Mouse (Mus musculus) forebrain, embryonic 16.5 days (tissue): ENCODE measurements around the gene 2810021J22Rik. TPM values are rescaled to one million over a fixed set of nuclear protein-coding genes. Genes with fewer than 3 reads are reported as not detected.

Experiments
- ATAC-seq: fragments of 200-750 bp; cut with Nextera tagmentation; 2 replicates; pipeline ENCODE4 v1.8.0; 2017; ENCODE audit warnings: mild to moderate bottlenecking, moderate library complexity
- H3K27ac ChIP-seq: fragments of 300-500 bp; sonication (generic); 2 replicates; pipeline ENCODE4 v1.5.1; 2014; ENCODE audit warnings: low read length, control low read depth
- H3K27me3 ChIP-seq: fragments of 300-500 bp; sonication (generic); replicated peaks from 2 replicates; pipeline ENCODE4 v1.6.1; 2014; ENCODE audit warnings: low read length; ENCODE audit not compliant: control insufficient read depth, insufficient read depth
- H3K36me3 ChIP-seq: fragments of 300-500 bp; sonication (generic); 2 replicates; pipeline ENCODE4 v1.6.1; 2014; ENCODE audit not compliant: control insufficient read depth, insufficient read depth
- H3K4me1 ChIP-seq: fragments of 300-500 bp; sonication (generic); replicated peaks from 2 replicates; pipeline ENCODE4 v1.6.1; 2014; ENCODE audit warnings: low read length; ENCODE audit not compliant: control insufficient read depth, insufficient read depth
- H3K4me2 ChIP-seq: fragments of 300-500 bp; sonication (generic); 2 replicates; pipeline ENCODE4 v1.6.1; 2014; ENCODE audit warnings: mild to moderate bottlenecking, low read length, control low read depth
- H3K4me3 ChIP-seq: fragments of 300-500 bp; sonication (generic); replicated peaks from 2 replicates; pipeline ENCODE4 v1.5.1; 2014; ENCODE audit warnings: mild to moderate bottlenecking, low read length, control low read depth
- H3K9ac ChIP-seq: fragments of 300-500 bp; sonication (generic); replicated peaks from 2 replicates; pipeline ENCODE4 v1.6.1; 2014; ENCODE audit warnings: low read depth, low read length, control low read depth
- H3K9me3 ChIP-seq: fragments of 300-500 bp; sonication (generic); 2 replicates; pipeline ENCODE4 v1.6.1; 2016; ENCODE audit warnings: low read length; ENCODE audit not compliant: control insufficient read depth
- WGBS: fragments of 180-500 bp; shearing (Covaris S2); extraction: QIAGEN DNeasy Blood & Tissue Kit; methylation state at CpG from one replicate; pipeline ENCODE4 v1.1.7; 2014; 5-methylcytosine and 5-hydroxymethylcytosine counted together
- polyA plus RNA-seq: library from polyadenylated mRNA; unstranded; fragments of >200 nt; fragmentation: Nextera tagmentation; extraction: Ambion mirVana; gene quantifications from 2 replicates; pipeline ENCODE4 v1.2.1, GENCODE M21; 2015

Gene 2810021J22Rik
- polyA plus RNA-seq, 1 experiment from 2014 or later, result 11.5 TPM

GRCm38 (mm10) chr11:58904838-58905237 lies 37.8 kb downstream of the 2810021J22Rik start:
- WGBS, result 46% methylated on average over 6 of the region's 6 CpGs
- peaks cover 8% of the 10 kb centered on the region for H3K4me1 ChIP-seq
- no peaks in the 10 kb centered on the region for H3K36me3 ChIP-seq
- H3K9ac ChIP-seq, result no peak overlapping the region
- H3K4me2 ChIP-seq, result no peak overlapping the region
- H3K27me3 ChIP-seq, result no peaks in the 10 kb centered on the region
- no peak for ATAC-seq
- no peaks in the 10 kb centered on the region for H3K9me3 ChIP-seq
- H3K4me3 ChIP-seq, result no peak overlapping the region
- no peak overlapping the region for H3K27ac ChIP-seq

GRCm38 (mm10) chr11:58913776-58914175 lies 46.8 kb downstream of the 2810021J22Rik start:
- WGBS, result 89% methylated on average over 1 of the region's 1 CpGs
- no peak overlapping the region for H3K27ac ChIP-seq
- H3K9ac ChIP-seq, result no peak overlapping the region
- no peaks in the 10 kb centered on the region for H3K36me3 ChIP-seq
- H3K9me3 ChIP-seq, result no peaks in the 10 kb centered on the region
- H3K4me2 ChIP-seq, result no peak overlapping the region
- H3K27me3 ChIP-seq, result 0 out of 2 replicates have a peak, but pooled peaks cover 3% of the 10 kb centered on the region
- ATAC-seq, result no peak
- H3K4me3 ChIP-seq, result no peak overlapping the region
- peaks cover 4% of the 10 kb centered on the region; the same call in 1 of the 2 replicates for H3K4me1 ChIP-seq

- Histone ChIP-seq H3K9ac (peak overlapping the region; percentile 38; the same call in 1 of the 2 replicates), H3K4me1 (peaks cover 4% of the 10 kb centered on the region; the same call in 1 of the 2 replicates), H3K27ac (no peak overlapping the region), H3K4me3 (peak overlapping the region; percentile 30), H3K9me3 (no peaks in the 10 kb centered on the region), H3K4me2 (peak overlapping the region; percentile 56), H3K36me3 (no peaks in the 10 kb centered on the region), H3K27me3 (0 out of 2 replicates have a peak, but pooled peaks cover 3% of the 10 kb centered on the region)
- 14% methylated on average over 17 of the region's 17 CpGs for WGBS
- peak; percentile 52 for ATAC-seq
Measured at GRCm38 (mm10) chr11:58914461-58915028, 47.5 kb downstream of the 2810021J22Rik start.

- ATAC-seq, result no peak
- 61% methylated on average over 14 of the region's 14 CpGs for WGBS
- Histone ChIP-seq H3K9me3 (no peaks in the 10 kb centered on the region), H3K4me2 (no peak overlapping the region), H3K27ac (no peak overlapping the region), H3K36me3 (no peaks in the 10 kb centered on the region), H3K4me1 (peaks cover 4% of the 10 kb centered on the region; the same call in 1 of the 2 replicates), H3K4me3 (no peak overlapping the region), H3K27me3 (0 out of 2 replicates have a peak, but pooled peaks cover 3% of the 10 kb centered on the region), H3K9ac (no peak overlapping the region)
Measured at GRCm38 (mm10) chr11:58916879-58917744, 50.1 kb downstream of the 2810021J22Rik start.

GRCm38 (mm10) chr11:58917745-58918366 lies 50.8 kb downstream of the 2810021J22Rik start, which contains the start of gene Btnl10:
Gene Btnl10 (plus strand): TSS chr11:58917908.
- 88% methylated on average over 12 of the region's 12 CpGs for WGBS
- H3K27me3 ChIP-seq, result 0 out of 2 replicates have a peak, but pooled peaks cover 3% of the 10 kb centered on the region
- H3K4me1 ChIP-seq, result peaks cover 4% of the 10 kb centered on the region; the same call in 1 of the 2 replicates
- no peaks in the 10 kb centered on the region for H3K36me3 ChIP-seq
- ATAC-seq, result no peak
- no peaks in the 10 kb centered on the region for H3K9me3 ChIP-seq
- H3K4me3 ChIP-seq, result no peak within 1 kb of the TSS
- H3K4me2 ChIP-seq, result no peak within 1 kb of the TSS
- H3K9ac ChIP-seq, result no peak within 1 kb of the TSS
- H3K27ac ChIP-seq, result no peak within 1 kb of the TSS

- H3K27me3 ChIP-seq, result 0 out of 2 replicates have a peak, but pooled peaks cover 3% of the 10 kb centered on the region
- H3K9me3 ChIP-seq, result no peaks in the 10 kb centered on the region
- ATAC-seq, result no peak
- H3K4me2 ChIP-seq, result no peak overlapping the region
- H3K4me3 ChIP-seq, result no peak overlapping the region
- H3K36me3 ChIP-seq, result no peaks in the 10 kb centered on the region
- 75% methylated on average over 5 of the region's 5 CpGs for WGBS
- no peak overlapping the region for H3K27ac ChIP-seq
- peaks cover 4% of the 10 kb centered on the region; the same call in 1 of the 2 replicates for H3K4me1 ChIP-seq
- H3K9ac ChIP-seq, result no peak overlapping the region
Measured at GRCm38 (mm10) chr11:58918759-58919158, 51.7 kb downstream of the 2810021J22Rik start.

- no peaks in the 10 kb centered on the region for H3K9me3 ChIP-seq
- ATAC-seq, result no peak
- WGBS, result 82% methylated on average over 9 of the region's 9 CpGs
Measured at GRCm38 (mm10) chr11:58922420-58922819, 55.4 kb downstream of the 2810021J22Rik start.

GRCm38 (mm10) chr11:58926651-58927050 lies 59.6 kb downstream of the 2810021J22Rik start:
- no peak overlapping the region for H3K4me2 ChIP-seq
- 84% methylated on average over 2 of the region's 3 CpGs for WGBS
- no peaks in the 10 kb centered on the region for H3K9me3 ChIP-seq
- H3K4me3 ChIP-seq, result no peak overlapping the region
- no peak overlapping the region for H3K27ac ChIP-seq
- H3K4me1 ChIP-seq, result peaks cover 7% of the 10 kb centered on the region; the same call in 1 of the 2 replicates
- peaks cover 1% of the 10 kb centered on the region; the same call in 1 of the 2 replicates for H3K36me3 ChIP-seq
- ATAC-seq, result no peak
- no peak overlapping the region for H3K9ac ChIP-seq
- no peaks in the 10 kb centered on the region for H3K27me3 ChIP-seq

More at GRCm38 (mm10) chr11:58922420-58922819, 55.4 kb downstream of the 2810021J22Rik start:
- Histone ChIP-seq H3K27ac (no peak overlapping the region), H3K4me2 (no peak overlapping the region), H3K4me3 (no peak overlapping the region), H3K27me3 (0 out of 2 replicates have a peak, but pooled peaks cover 3% of the 10 kb centered on the region), H3K9ac (no peak overlapping the region), H3K36me3 (no peaks in the 10 kb centered on the region), H3K4me1 (no peaks in the 10 kb centered on the region)

GRCm38 (mm10) chr11:58927053-58927452 lies 60.0 kb downstream of the 2810021J22Rik start:
- Histone ChIP-seq H3K4me1 (peaks cover 7% of the 10 kb centered on the region; the same call in 1 of the 2 replicates), H3K27ac (no peak overlapping the region), H3K4me3 (no peak overlapping the region), H3K27me3 (no peaks in the 10 kb centered on the region), H3K36me3 (peaks cover 5% of the 10 kb centered on the region; the same call in 1 of the 2 replicates), H3K4me2 (no peak overlapping the region), H3K9me3 (no peaks in the 10 kb centered on the region), H3K9ac (no peak overlapping the region)
- 81% methylated on average over 2 of the region's 2 CpGs for WGBS
- ATAC-seq, result no peak
